ENCODE assay signal across 24 mouse cellular contexts in the genomic region with DNA sequence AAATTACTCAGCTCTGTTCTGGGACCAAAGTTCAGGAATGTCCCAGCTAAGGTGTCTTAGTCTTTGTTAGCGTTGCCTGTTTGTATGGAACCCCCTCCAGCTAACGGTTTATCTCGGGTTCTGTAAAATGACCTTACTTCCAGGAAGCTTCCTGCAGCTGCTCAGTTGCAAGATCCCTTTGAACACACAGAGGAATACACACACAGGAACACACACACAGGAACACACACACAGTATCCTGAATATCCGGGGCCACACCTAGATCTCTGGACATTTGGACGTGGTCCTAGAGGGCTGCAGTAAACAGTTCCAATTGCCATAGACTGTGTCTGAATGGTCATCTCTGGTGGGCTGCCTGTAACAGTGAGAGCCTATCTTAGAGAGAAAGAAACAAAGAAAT. TPM values are rescaled to one million over a fixed set of nuclear protein-coding genes. Genes with fewer than 3 reads are reported as not detected.
DNase-seq lines count a peak whose midpoint lies in the region; ATAC-seq and TF ChIP-seq lines count a peak whose summit lies in the region.
"Had no signal": no experiment of that assay in that cellular context is flagged by ENCODE, and none has a peak within 500 bp of the region (broad histone marks: within the 10 kb centered on the region; RNA-seq: fewer than 3 reads in every experiment).

No protein-coding gene starts in this region.

- no peak overlapping the region for H3K4me3 ChIP-seq in heart, adult 2 months
- H3K4me3 ChIP-seq in kidney, embryonic 15.5 days (replicated peaks), result no peak overlapping the region
- H3K4me3 ChIP-seq: forebrain, embryonic 10.5 days; heart, embryonic 13.5 days; hindbrain, embryonic 12.5 days; limb, embryonic 13.5 days; midbrain, embryonic 12.5 days; neural tube, embryonic 12.5 days had no signal

- peaks cover 12% of the 10 kb centered on the region for H3K4me1 ChIP-seq in heart, adult 2 months (ENCODE audit: control insufficient read depth, insufficient read depth, low read length)
- H3K4me1 ChIP-seq in kidney, embryonic 15.5 days, result peaks cover 20% of the 10 kb centered on the region
- H3K4me1 ChIP-seq: forebrain, embryonic 10.5 days; hindbrain, embryonic 12.5 days; midbrain, embryonic 12.5 days; neural tube, embryonic 12.5 days had no signal

- ATAC-seq in kidney, embryonic 15.5 days (replicated peaks; ENCODE audit: low FRiP score), result no peak
- ATAC-seq: forebrain, postnatal 0 days had no signal

- H3K4me2 ChIP-seq in kidney, embryonic 15.5 days, result no peak overlapping the region
- H3K4me2 ChIP-seq: heart, embryonic 13.5 days; hindbrain, embryonic 12.5 days; limb, embryonic 13.5 days; midbrain, embryonic 12.5 days; neural tube, embryonic 12.5 days had no signal

- DNase-seq in heart, adult 2 months, result peak in 1 of 2 experiments; percentile 60
- DNase-seq in heart, postnatal 14 days, result no peak
- DNase-seq in kidney, adult 8-10 months, result peak; percentile 29 to 40
- peak; percentile 7 for DNase-seq in heart, postnatal 25 days (ENCODE audit: low spot score)
- DNase-seq in lung, postnatal 10 days, result peak; percentile 66
- no peak for DNase-seq in cerebellum, postnatal 36 days
- DNase-seq in layer of hippocampus, postnatal 14 days (ENCODE audit: low spot score in 2 of 2), result no peak
- DNase-seq: cerebellum, adult 2 months; forebrain, postnatal 0 days; right cerebral cortex, adult 18-20 months had no signal

- peak; percentile 91 for TF ChIP-seq EP300 in heart, adult 2 months (IDR thresholded peaks at IDR 0.05; ENCODE audit: insufficient read depth, low read depth, low read length)

- intact Hi-C loops in heart, adult 2 months (cut with DNase I), result no loop called here
- intact Hi-C loops in heart, postnatal 14 days (cut with DNase I), result no loop called here
- intact Hi-C loops in heart, postnatal 25 days (cut with DNase I), result no loop called here

- no peaks in the 10 kb centered on the region for H3K9me3 ChIP-seq in kidney, embryonic 15.5 days (replicated peaks)
- H3K9me3 ChIP-seq: forebrain, embryonic 10.5 days; heart, embryonic 13.5 days; hindbrain, embryonic 12.5 days; limb, embryonic 13.5 days; midbrain, embryonic 12.5 days; neural tube, embryonic 12.5 days had no signal

- H3K27ac ChIP-seq in heart, adult 2 months, result peak overlapping the region; percentile 71
- no peak overlapping the region for H3K27ac ChIP-seq in kidney, embryonic 15.5 days
- H3K27ac ChIP-seq: forebrain, embryonic 10.5 days; heart, embryonic 13.5 days; hindbrain, embryonic 12.5 days; limb, embryonic 13.5 days; liver, embryonic 14.5 days; macrophage; midbrain, embryonic 12.5 days; neural tube, embryonic 12.5 days; stomach, postnatal 0 days had no signal

- TF ChIP-seq CTCF in heart, adult 2 months (IDR thresholded peaks at IDR 0.05), result no peak

- no peaks in the 10 kb centered on the region for H3K36me3 ChIP-seq in heart, adult 2 months (ENCODE audit: control insufficient read depth, insufficient read depth, low read length)
- H3K36me3 ChIP-seq in kidney, embryonic 15.5 days, result no peaks in the 10 kb centered on the region
- H3K36me3 ChIP-seq: forebrain, embryonic 10.5 days; heart, embryonic 13.5 days; hindbrain, embryonic 12.5 days; limb, embryonic 13.5 days; midbrain, embryonic 12.5 days; neural tube, embryonic 12.5 days had no signal

- TF ChIP-seq POLR2A in heart, adult 2 months (IDR thresholded peaks at IDR 0.05; ENCODE audit: insufficient read depth, low read depth, low read length), result no peak; the same call in 1 of the 2 replicates

- no peaks in the 10 kb centered on the region for H3K27me3 ChIP-seq in heart, adult 2 months (ENCODE audit: control insufficient read depth, insufficient read depth, low read length)
- no peaks in the 10 kb centered on the region for H3K27me3 ChIP-seq in kidney, embryonic 15.5 days
- H3K27me3 ChIP-seq: neural tube, embryonic 12.5 days had no signal

- 48% methylated on average over 5 of the region's 5 CpGs for WGBS in heart, adult 2 months
- WGBS in kidney, embryonic 15.5 days, result 81% methylated on average over 5 of the region's 5 CpGs

- H3K79me2 ChIP-seq in heart, adult 2 months (replicated peaks; ENCODE audit: control insufficient read depth, insufficient read depth, low read length), result no peaks in the 10 kb centered on the region

- H3K9ac ChIP-seq in heart, adult 2 months (ENCODE audit: low read depth, low read length), result no peak overlapping the region
- no peak overlapping the region for H3K9ac ChIP-seq in kidney, embryonic 15.5 days
- H3K9ac ChIP-seq: forebrain, postnatal 0 days; heart, embryonic 13.5 days; hindbrain, embryonic 12.5 days; limb, embryonic 13.5 days; liver, embryonic 14.5 days; midbrain, embryonic 12.5 days; neural tube, embryonic 12.5 days had no signal

RNA-seq across cellular contexts. Expression of a gene that starts 3.6 kb away (rescaled TPM):
- not detected for total RNA-seq in heart, adult 2 months (2021)
- 0.67 and 0.88 TPM in 2 replicates for polyA plus RNA-seq in heart, adult 2 months (2012; rRNA removed)
- total RNA-seq in heart, postnatal 14 days (2021), result not detected
- not detected in 2 replicates for polyA plus RNA-seq in kidney, embryonic 15.5 days (2015; fragmentation: Nextera tagmentation; extraction: Ambion mirVana)
- not detected for total RNA-seq in heart, postnatal 25 days (2021)
- total RNA-seq in layer of hippocampus, postnatal 14 days (2021), result not detected
- total RNA-seq: adrenal gland, postnatal 4 days; forebrain, postnatal 0 days; gastrocnemius, adult 8-10 months; layer of hippocampus, postnatal 10 days; monocyte, adult 5-6 weeks had no signal
- polyA plus RNA-seq: cerebellum, adult 2 months; forebrain, embryonic 10.5 days; forebrain, postnatal 0 days; heart, embryonic 13.5 days; hindbrain, embryonic 12.5 days; limb, embryonic 13.5 days; liver, embryonic 14.5 days; macrophage; midbrain, embryonic 12.5 days; neural tube, embryonic 12.5 days had no signal

RNA-seq across cellular contexts. Expression of a gene that starts 6.6 kb away (rescaled TPM):
- total RNA-seq in heart, adult 2 months (2021), result 1 to 10 TPM; 3.3 to 3.6 TPM
- 4.2 and 5.0 TPM in 2 replicates for polyA plus RNA-seq in heart, adult 2 months (2012; rRNA removed)
- total RNA-seq in heart, postnatal 14 days (2021), result 1 to 10 TPM; 3.5 to 4.0 TPM
- 14.4 and 15.3 TPM in 2 replicates for polyA plus RNA-seq in kidney, embryonic 15.5 days (2015; fragmentation: Nextera tagmentation; extraction: Ambion mirVana)
- 1 to 10 TPM; 2.1 to 2.2 TPM for total RNA-seq in heart, postnatal 25 days (2021)
- 1 to 10 TPM in 1 of 2 experiments, under 1 TPM in 1; 0.76 to 1.0 TPM for total RNA-seq in layer of hippocampus, postnatal 14 days (2021)

RNA-seq across cellular contexts. Expression of a gene that starts 26.1 kb away (rescaled TPM):
- total RNA-seq in heart, adult 2 months (2021), result 10 to 100 TPM; 14.0 to 14.7 TPM
- 17.0 and 20.4 TPM in 2 replicates for polyA plus RNA-seq in heart, adult 2 months (2012; rRNA removed)
- total RNA-seq in heart, postnatal 14 days (2021), result 10 to 100 TPM; 14.3 to 14.7 TPM
- polyA plus RNA-seq in kidney, embryonic 15.5 days (2015; fragmentation: Nextera tagmentation; extraction: Ambion mirVana), result 6.8 and 7.3 TPM in 2 replicates
- 10 to 100 TPM; 13.1 to 13.9 TPM for total RNA-seq in heart, postnatal 25 days (2021)
- total RNA-seq in layer of hippocampus, postnatal 14 days (2021), result 100 to 1,000 TPM; 220 to 227 TPM
- total RNA-seq: monocyte, adult 5-6 weeks had no signal
- polyA plus RNA-seq: macrophage had no signal

RNA-seq across cellular contexts. Expression of a gene that starts 51.1 kb away (rescaled TPM):
- 10 to 100 TPM; 14.5 to 14.9 TPM for total RNA-seq in heart, adult 2 months (2021)
- 12.3 and 28.7 TPM in 2 replicates for polyA plus RNA-seq in heart, adult 2 months (2012; rRNA removed)
- total RNA-seq in heart, postnatal 14 days (2021), result 10 to 100 TPM; 13.8 to 14.7 TPM
- 61.6 and 66.6 TPM in 2 replicates for polyA plus RNA-seq in kidney, embryonic 15.5 days (2015; fragmentation: Nextera tagmentation; extraction: Ambion mirVana)
- total RNA-seq in heart, postnatal 25 days (2021), result 10 to 100 TPM; 15.1 to 15.6 TPM
- total RNA-seq in layer of hippocampus, postnatal 14 days (2021), result 10 to 100 TPM; 38.1 to 43.3 TPM

RNA-seq across cellular contexts. Expression of a gene that starts 56.3 kb away (rescaled TPM):
- total RNA-seq in heart, adult 2 months (2021), result 1 to 10 TPM; 5.9 to 6.6 TPM
- 19.2 and 21.4 TPM in 2 replicates for polyA plus RNA-seq in heart, adult 2 months (2012; rRNA removed)
- total RNA-seq in heart, postnatal 14 days (2021), result 10 to 100 TPM in 1 of 2 experiments, 1 to 10 TPM in 1; 9.4 to 10.2 TPM
- polyA plus RNA-seq in kidney, embryonic 15.5 days (2015; fragmentation: Nextera tagmentation; extraction: Ambion mirVana), result 28.0 and 32.8 TPM in 2 replicates
- total RNA-seq in heart, postnatal 25 days (2021), result 1 to 10 TPM; 7.6 TPM
- 10 to 100 TPM; 29.1 to 33.8 TPM for total RNA-seq in layer of hippocampus, postnatal 14 days (2021)

Comparison
In these comparisons a context has a peak if more than half of its experiments do, and no peak if none do; other contexts are left out.
1. DNase-seq: peak in kidney, adult 8-10 months (2 of 2), heart, postnatal 25 days (single experiment) and lung, postnatal 10 days (single experiment); none in heart, postnatal 14 days (0 of 2), cerebellum, postnatal 36 days (0 of 2) and layer of hippocampus, postnatal 14 days (0 of 2).
2. RNA of a gene that starts 26.1 kb away (total RNA-seq): 220 to 227 TPM in layer of hippocampus, postnatal 14 days; 14.0 to 14.7 TPM in heart, adult 2 months, 14.3 to 14.7 TPM in heart, postnatal 14 days and 13.1 to 13.9 TPM in heart, postnatal 25 days; every median in the first group is over 10 times any median in the second.